Mouse (Mus musculus): ENCODE results near the gene Lmo2.
A peak's percentile ranks its signal among the peaks of the same experiment; 100 is the strongest.

Lmo2 gene

GRCm38 (mm10) chr2:103944859-103945258, 12.9 kb upstream of the Lmo2 start:
- no peak for DNase-seq

GRCm38 (mm10) chr2:103945571-103946092, 12.2 kb upstream of the Lmo2 start:
- DNase-seq = no peak

GRCm38 (mm10) chr2:103946892-103947291, 10.9 kb upstream of the Lmo2 start:
- DNase-seq = no peak

- DNase-seq = peak; percentile 22
Measured at GRCm38 (mm10) chr2:103947982-103948655, 9.7 kb upstream of the Lmo2 start.

- no peak for DNase-seq
Measured at GRCm38 (mm10) chr2:103953050-103953835, 4.5 kb upstream of the Lmo2 start.

GRCm38 (mm10) chr2:103955714-103956113, 2.1 kb upstream of the Lmo2 start:
- DNase-seq = no peak

- DNase-seq = no peak
Measured at GRCm38 (mm10) chr2:103956867-103957266, 919 bp upstream of the Lmo2 start.

- DNase-seq = no peak
Measured at GRCm38 (mm10) chr2:103958634-103959033, 848 bp downstream of the Lmo2 start.

GRCm38 (mm10) chr2:103959066-103959465, 1.3 kb downstream of the Lmo2 start:
- DNase-seq = no peak

- no peak for DNase-seq
Measured at GRCm38 (mm10) chr2:103959574-103959973, 1.8 kb downstream of the Lmo2 start.

GRCm38 (mm10) chr2:103962349-103962748, 4.6 kb downstream of the Lmo2 start:
- no peak for DNase-seq

GRCm38 (mm10) chr2:103965391-103965790, 7.6 kb downstream of the Lmo2 start:
- no peak for DNase-seq

GRCm38 (mm10) chr2:103968186-103968585, 10.4 kb downstream of the Lmo2 start:
- no peak for DNase-seq

GRCm38 (mm10) chr2:103968919-103969436, 11.2 kb downstream of the Lmo2 start:
- no peak for DNase-seq

- DNase-seq = peak; percentile 80
Measured at GRCm38 (mm10) chr2:103969437-103970040, 11.8 kb downstream of the Lmo2 start.

- peak; percentile 79 for DNase-seq
Measured at GRCm38 (mm10) chr2:103970041-103970790, 12.4 kb downstream of the Lmo2 start.

GRCm38 (mm10) chr2:103970791-103971649, 13.2 kb downstream of the Lmo2 start:
- no peak for DNase-seq

GRCm38 (mm10) chr2:103971838-103972237, 14.1 kb downstream of the Lmo2 start:
- DNase-seq = no peak

GRCm38 (mm10) chr2:103975904-103976303, 18.1 kb downstream of the Lmo2 start:
- DNase-seq = no peak

GRCm38 (mm10) chr2:103977216-103977615, 19.4 kb downstream of the Lmo2 start:
- DNase-seq = peak; percentile 45

GRCm38 (mm10) chr2:103977716-103978115, 19.9 kb downstream of the Lmo2 start:
- DNase-seq = no peak

- DNase-seq = peak; percentile 80
Measured at GRCm38 (mm10) chr2:103982250-103982649, 24.5 kb downstream of the Lmo2 start.
